Mouse (Mus musculus) cerebellum, postnatal 36 days (tissue): ENCODE measurements around the gene Smg8.

Experiments
- DNase-seq, 2 experiments: peaks; one replicate each; pipeline ENCODE4 v3.0.0; 2021 to 2022; ENCODE audit warnings: mixed read lengths in 2 of 2

Smg8 gene

DNA sequence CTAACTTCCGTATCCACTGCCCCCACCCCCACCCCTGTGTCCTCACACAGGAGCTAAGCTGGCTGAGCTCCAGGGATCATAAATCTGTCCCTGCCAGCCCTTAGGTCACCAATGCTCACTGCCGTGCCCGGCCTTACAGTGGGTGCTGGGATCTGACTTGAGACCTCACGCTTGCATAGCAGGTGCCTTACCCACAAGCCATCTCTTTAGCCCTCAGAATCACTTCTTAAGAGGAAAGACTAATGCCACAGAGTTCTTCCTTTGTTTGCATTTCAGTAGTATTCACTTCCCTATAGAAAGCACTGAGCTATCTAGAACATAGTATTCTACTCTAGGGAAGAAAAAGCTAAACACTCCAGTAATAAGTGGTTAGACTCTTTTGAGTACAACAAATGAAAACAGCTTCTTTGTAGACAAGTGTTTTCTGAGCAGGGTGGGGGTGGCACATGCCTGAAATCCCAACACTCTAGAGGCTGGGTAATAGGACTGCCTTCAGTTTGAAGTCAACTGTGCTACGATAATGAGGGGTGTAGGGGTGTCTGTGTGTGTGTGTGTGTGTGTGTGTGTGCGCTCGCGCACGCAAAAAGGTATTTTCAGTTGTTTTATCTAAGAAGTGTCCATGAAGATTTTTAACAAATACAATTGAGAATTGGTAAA lies 47.1 kb downstream of the Smg8 start:
- DNase-seq = no peak

DNA sequence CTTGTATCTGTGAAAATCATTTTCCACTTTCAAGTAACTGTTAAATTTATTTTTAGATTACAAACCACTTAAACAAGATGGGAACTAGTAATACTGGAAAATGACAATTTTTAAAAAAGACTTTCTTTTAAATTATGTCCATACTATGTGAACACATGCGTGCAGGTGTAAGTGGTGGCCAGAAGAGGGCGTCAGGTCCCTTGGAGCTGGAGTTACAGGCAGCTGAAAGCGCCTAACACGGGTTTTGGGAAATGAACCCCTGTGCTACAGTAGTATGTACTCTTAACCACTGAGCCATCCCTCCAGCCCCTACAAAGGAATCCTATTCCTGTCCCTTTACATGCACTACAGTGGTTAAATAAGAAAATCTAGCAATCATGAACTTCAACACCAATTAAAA lies 50.4 kb downstream of the Smg8 start:
- DNase-seq = no peak

DNA sequence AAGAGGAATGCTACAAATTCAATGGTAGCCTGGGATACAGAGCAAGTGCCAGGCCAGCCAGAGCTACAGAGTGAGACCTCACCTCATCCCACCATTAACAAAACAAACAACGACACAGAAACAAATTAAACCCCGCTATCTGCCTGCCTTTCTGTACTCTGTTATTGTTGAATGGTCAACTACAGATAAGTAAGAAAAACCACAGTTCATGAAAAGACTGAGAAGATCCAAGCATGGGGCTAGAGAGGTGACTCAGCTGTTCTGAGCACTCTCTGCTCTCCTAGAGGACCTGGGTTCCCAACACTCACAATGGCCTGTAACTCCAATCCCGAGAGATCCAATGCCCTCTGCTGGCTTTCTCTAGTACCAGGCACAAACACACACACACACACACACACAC lies 58.4 kb downstream of the Smg8 start:
- DNase-seq = no peak
